Mouse (Mus musculus) ES-Bruce4 (cell line): ENCODE measurements around the gene Gjb4.

Experiments
- CTCF ChIP-seq: IDR thresholded peaks from one replicate; pipeline ENCODE4 v1.8.1; 2011; ENCODE audit warnings: low read depth, low read length
- EP300 ChIP-seq: IDR thresholded peaks from 2 replicates; pipeline ENCODE4 v1.6.1; 2011; ENCODE audit warnings: low read depth, low read length; ENCODE audit not compliant: insufficient read depth
- POLR2A ChIP-seq: IDR thresholded peaks from one replicate; pipeline ENCODE4 v1.8.1; 2011; ENCODE audit warnings: low read length; ENCODE audit not compliant: insufficient read depth

DNA sequence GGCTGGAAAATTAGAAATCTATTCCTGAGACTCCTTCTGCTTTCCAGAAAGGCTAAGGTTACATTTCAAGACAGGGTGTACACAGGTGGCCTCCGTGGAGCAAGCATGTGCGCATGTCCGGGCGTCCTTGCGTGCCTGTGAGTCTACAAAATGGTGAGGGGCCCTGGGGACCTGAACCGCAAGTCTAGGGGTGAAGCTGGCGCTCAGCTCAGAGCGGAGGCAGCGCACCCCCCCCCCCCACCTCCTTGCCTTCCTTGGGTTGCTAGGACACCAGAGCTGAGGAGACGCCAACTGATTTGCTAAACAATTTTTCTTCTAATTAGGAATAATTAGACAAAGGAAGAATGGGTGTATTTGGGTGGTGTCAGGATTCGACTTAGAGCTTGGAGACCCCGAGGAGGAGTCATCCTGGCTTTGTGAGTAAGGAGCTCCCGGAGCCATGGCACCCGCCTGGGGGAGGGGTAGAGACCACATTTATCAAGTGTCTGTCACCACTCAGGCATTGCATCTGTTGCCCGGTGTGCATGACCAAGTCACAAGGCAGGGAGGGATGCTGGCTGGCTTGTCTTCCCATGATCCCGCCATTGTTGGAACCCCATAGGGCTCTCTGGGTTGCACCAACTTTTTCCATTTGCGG, 21.8 kb upstream of the Gjb4 start:
- TF ChIP-seq CTCF = no peak
- TF ChIP-seq POLR2A = no peak
- TF ChIP-seq EP300 = no peak
